Mouse (Mus musculus) cerebellum, adult 8-10 months (tissue): ENCODE measurements around the gene Hist2h3b.
"Not testable (repeated sequence)": the region's sequence is repeated elsewhere in the genome, so short reads cannot be mapped to it uniquely, and the experiment has no call there.

Source experiments
- DNase-seq: peaks from one replicate; pipeline ENCODE4 v3.0.0; 2022

The Hist2h3b gene

GRCm38 (mm10) chr3:96263558-96264403 lies 4.7 kb upstream of the Hist2h3b start:
- DNase-seq, result peak; percentile 62

- DNase-seq, result no peak
These were observed 4.0 kb upstream of the Hist2h3b start for GRCm38 (mm10) chr3:96264404-96264949.

GRCm38 (mm10) chr3:96266132-96266710 lies 2.2 kb upstream of the Hist2h3b start:
- no peak for DNase-seq

- no peak for DNase-seq
These were observed 913 bp upstream of the Hist2h3b start for GRCm38 (mm10) chr3:96267541-96267940.

- DNase-seq, result not testable (repeated sequence)
These were observed 423 bp downstream of the Hist2h3b start for GRCm38 (mm10) chr3:96268776-96269378.

- DNase-seq, result peak; percentile 91
These were observed 1.3 kb downstream of the Hist2h3b start, which contains the start of gene Hist2h2bb for GRCm38 (mm10) chr3:96269511-96270474. Gene Hist2h2bb (plus strand): TSS chr3:96269752.

GRCm38 (mm10) chr3:96273591-96274465 lies 5.4 kb downstream of the Hist2h3b start:
- DNase-seq, result no peak

GRCm38 (mm10) chr3:96277428-96277799 lies 9.0 kb downstream of the Hist2h3b start:
- DNase-seq, result no peak

- DNase-seq, result peak; percentile 87
These were observed 9.6 kb downstream of the Hist2h3b start for GRCm38 (mm10) chr3:96277800-96278624.

- DNase-seq, result no peak
These were observed 12.2 kb downstream of the Hist2h3b start for GRCm38 (mm10) chr3:96280660-96281059.

GRCm38 (mm10) chr3:96284457-96284856 lies 16.0 kb downstream of the Hist2h3b start:
- DNase-seq, result no peak

GRCm38 (mm10) chr3:96287334-96287733 lies 18.9 kb downstream of the Hist2h3b start:
- not testable (repeated sequence) for DNase-seq

- DNase-seq, result no peak
These were observed 20.7 kb downstream of the Hist2h3b start for GRCm38 (mm10) chr3:96289201-96289600.

GRCm38 (mm10) chr3:96290727-96291126 lies 22.3 kb downstream of the Hist2h3b start:
- not testable (repeated sequence) for DNase-seq

GRCm38 (mm10) chr3:96292641-96293040 lies 24.2 kb downstream of the Hist2h3b start:
- DNase-seq, result no peak

- no peak for DNase-seq
These were observed 24.9 kb downstream of the Hist2h3b start for GRCm38 (mm10) chr3:96293368-96293767.

GRCm38 (mm10) chr3:96293787-96294186 lies 25.3 kb downstream of the Hist2h3b start, which contains the start of gene Fcgr1:
Gene Fcgr1 (minus strand): TSS chr3:96293969.
- DNase-seq, result no peak

GRCm38 (mm10) chr3:96298360-96298759 lies 29.9 kb downstream of the Hist2h3b start:
- no peak for DNase-seq

- no peak for DNase-seq
These were observed 31.1 kb downstream of the Hist2h3b start for GRCm38 (mm10) chr3:96299562-96299961.
